8 mouse cellular contexts compared by ENCODE assay signal in the genomic region with DNA sequence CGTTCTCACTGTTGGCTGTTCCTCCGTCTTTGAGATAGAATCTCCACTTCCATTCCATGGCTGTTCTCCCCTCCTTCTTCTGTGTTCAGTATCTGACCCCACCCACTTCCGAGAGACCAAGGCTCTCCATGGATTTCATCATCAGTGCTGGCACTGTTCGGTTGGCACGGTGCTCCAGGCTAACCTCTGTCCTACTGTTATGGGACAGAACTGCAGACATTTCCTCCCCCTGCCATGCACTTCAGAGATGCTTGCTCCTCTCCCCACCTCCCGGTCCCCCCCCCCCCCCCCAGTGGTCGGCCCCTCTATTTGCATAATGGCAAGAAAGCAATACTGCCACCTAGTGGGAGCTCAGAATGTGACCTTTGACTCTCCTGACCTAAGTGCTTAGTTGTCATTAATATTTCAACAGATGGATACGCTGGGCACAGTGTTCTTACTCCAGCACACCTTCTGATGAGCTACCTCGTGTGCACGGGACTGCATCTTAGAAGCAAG.
DNase-seq lines count a peak whose midpoint lies in the region; ATAC-seq and TF ChIP-seq lines count a peak whose summit lies in the region.

No protein-coding gene starts in this region.

- H3K4me3 ChIP-seq in layer of hippocampus, adult 2 months = peak overlapping the region; percentile 17; the same call in 1 of the 2 replicates
- peak overlapping the region; percentile 31 for H3K4me3 ChIP-seq in bone marrow macrophage, adult 2 months (ENCODE audit: insufficient read depth, low read length)
- H3K4me3 ChIP-seq in forebrain, embryonic 13.5 days = no peak overlapping the region
- no peak overlapping the region for H3K4me3 ChIP-seq in liver, adult 2 months (ENCODE audit: insufficient read depth, low read depth, low read length)

- no peaks in the 10 kb centered on the region for H3K27me3 ChIP-seq in forebrain, embryonic 13.5 days
- no peaks in the 10 kb centered on the region for H3K27me3 ChIP-seq in liver, adult 2 months (ENCODE audit: control insufficient read depth, insufficient read depth, low read length)

- DNase-seq in layer of hippocampus, adult 2 months (ENCODE audit: low spot score in 2 of 2) = no peak
- no peak for DNase-seq in layer of hippocampus, adult 8-10 months (ENCODE audit: low spot score in 2 of 2)
- peak; percentile 72 for DNase-seq in heart, postnatal 4 days
- DNase-seq in liver, adult 2 months (ENCODE audit: extremely low read depth, low read depth, low spot score) = peak; percentile 94
- peak; percentile 42 to 72 for DNase-seq in natural killer cell, adult 2 months (ENCODE audit: low spot score in 2 of 2)
- no peak for DNase-seq in left cerebral cortex, adult 9 months (ENCODE audit: low spot score in 2 of 2)

- peaks cover 4% of the 10 kb centered on the region; the same call in 1 of the 2 replicates for H3K79me2 ChIP-seq in liver, adult 2 months (ENCODE audit: control insufficient read depth, insufficient read depth, low read length)

- H3K4me1 ChIP-seq in bone marrow macrophage, adult 2 months (ENCODE audit: control insufficient read depth, insufficient read depth, low read length) = peaks cover 2% of the 10 kb centered on the region; the same call in 1 of the 2 replicates
- H3K4me1 ChIP-seq in forebrain, embryonic 13.5 days = no peaks in the 10 kb centered on the region
- peaks cover 14% of the 10 kb centered on the region; the same call in 1 of the 2 replicates for H3K4me1 ChIP-seq in liver, adult 2 months (ENCODE audit: control insufficient read depth, insufficient read depth, low read length)

- no peaks in the 10 kb centered on the region for H3K9me3 ChIP-seq in forebrain, embryonic 13.5 days (replicated peaks)

- ATAC-seq in forebrain, embryonic 13.5 days = 0 out of 2 replicates have a peak, but pooled peaks have one; percentile 30

- H3K27ac ChIP-seq in layer of hippocampus, adult 2 months = peak overlapping the region; percentile 37; the same call in 1 of the 2 replicates
- no peak overlapping the region for H3K27ac ChIP-seq in bone marrow macrophage, adult 2 months (ENCODE audit: insufficient read depth, low read depth, low read length)
- H3K27ac ChIP-seq in forebrain, embryonic 13.5 days = no peak overlapping the region
- peak overlapping the region; percentile 12; the same call in 1 of the 2 replicates for H3K27ac ChIP-seq in liver, adult 2 months (replicated peaks; ENCODE audit: insufficient read depth, low read depth, low read length)

- H3K9ac ChIP-seq in forebrain, embryonic 13.5 days = no peak overlapping the region
- H3K9ac ChIP-seq in liver, adult 2 months (ENCODE audit: low read depth, low read length) = no peak overlapping the region

- peak; percentile 77 for TF ChIP-seq CTCF in layer of hippocampus, adult 2 months (conservative IDR thresholded peaks at IDR 0.05)
- TF ChIP-seq CTCF in bone marrow macrophage, adult 2 months (IDR thresholded peaks at IDR 0.05; ENCODE audit: low read depth, low read length) = peak; percentile 60
- peak; percentile 35; the same call in 1 of the 2 replicates for TF ChIP-seq CTCF in liver, adult 2 months (IDR thresholded peaks at IDR 0.05; ENCODE audit: low read depth, low read length)

- no peaks in the 10 kb centered on the region for H3K36me3 ChIP-seq in forebrain, embryonic 13.5 days (ENCODE audit: poor library complexity, severe bottlenecking)
- no peaks in the 10 kb centered on the region for H3K36me3 ChIP-seq in liver, adult 2 months (ENCODE audit: control insufficient read depth, insufficient read depth, low read length)

- H3K4me2 ChIP-seq in forebrain, embryonic 13.5 days = no peak overlapping the region

- no peak for TF ChIP-seq POLR2A in bone marrow macrophage, adult 2 months (IDR thresholded peaks at IDR 0.05; ENCODE audit: borderline replicate concordance, low read depth, low read length)
- TF ChIP-seq POLR2A in liver, adult 2 months (IDR thresholded peaks at IDR 0.05; ENCODE audit: extremely low read depth, insufficient read depth, low read length) = no peak

- 49% methylated on average over 9 of the region's 10 CpGs for WGBS in forebrain, embryonic 13.5 days
- 8% methylated on average over 10 of the region's 10 CpGs for WGBS in liver, adult 2 months

Comparison
In these comparisons a context has a peak if more than half of its experiments do, and no peak if none do; other contexts are left out.
1. DNase-seq: peak in heart, postnatal 4 days (single experiment), liver, adult 2 months (single experiment) and natural killer cell, adult 2 months (2 of 2); none in layer of hippocampus, adult 2 months (0 of 2), layer of hippocampus, adult 8-10 months (0 of 2) and left cerebral cortex, adult 9 months (0 of 2).
2. H3K27ac ChIP-seq: peak in layer of hippocampus, adult 2 months (single experiment) and liver, adult 2 months (single experiment); none in bone marrow macrophage, adult 2 months (single experiment) and forebrain, embryonic 13.5 days (single experiment).
3. H3K4me3 ChIP-seq: peak in layer of hippocampus, adult 2 months (single experiment) and bone marrow macrophage, adult 2 months (single experiment); none in forebrain, embryonic 13.5 days (single experiment) and liver, adult 2 months (single experiment).
4. Peak in every context shown above with its lines, with median percentiles within 50 percentile points of each other: CTCF ChIP-seq.